Mouse (Mus musculus): Measurements from ENCODE around the gene Mylip.

The Mylip gene

GRCm38 (mm10) chr13:45452437-45452836 is 62.9 kb downstream of the Mylip start:
- ChIA-PET POLR2A (interaction anchor here in 3 of 4 experiments (0.6 to 1.4 kb wide), 8 partner anchors 29 to 1406 kb away, joined by 3 to 5 read pairs (median 3); partner anchors contain the start of gene Mylip (in 1 of the 3)), CTCF (interaction anchor here in 3 of 4 experiments (0.7 to 1.3 kb wide), 5 partner anchors 9 to 615 kb away, joined by 3 to 12 read pairs (median 4); partner anchors contain the start of genes Gmpr (in 1 of the 3) and Mylip (in 1 of the 3))

DNA sequence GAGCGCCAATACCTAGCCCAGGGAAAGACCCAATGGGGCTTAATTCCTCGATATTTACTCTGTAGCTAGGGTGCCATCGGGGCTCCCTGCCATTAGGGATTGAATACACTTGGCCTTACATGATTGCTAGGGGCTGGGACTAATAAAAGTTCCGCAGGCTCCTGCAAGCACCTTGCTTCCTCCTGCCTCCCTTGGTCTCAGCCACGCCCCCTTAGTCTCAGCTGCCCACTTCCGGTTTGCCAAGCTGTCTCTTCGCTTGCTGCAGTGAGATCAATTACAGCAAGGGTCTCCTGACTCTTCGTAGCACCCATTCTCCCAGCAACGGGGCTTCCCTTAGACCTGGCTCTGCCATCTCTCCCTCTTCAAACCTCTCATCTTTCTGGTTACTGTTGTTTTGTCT is 63.5 kb downstream of the Mylip start:
- CTCF ChIA-PET = interaction anchor here in 3 of 4 experiments (0.7 to 1.3 kb wide), 4 partner anchors 10 to 614 kb away, joined by 3 to 12 read pairs (median 4); partner anchors contain the start of gene Gmpr (in 1 of the 3)
- POLR2A ChIA-PET = interaction anchor here in 3 of 4 experiments (0.5 to 1.4 kb wide), 4 partner anchors 28 to 1406 kb away, joined by 3 to 5 read pairs (median 4); no protein-coding TSS in a partner anchor

- ChIA-PET CTCF (interaction anchor here in 1 of 4 experiments (0.5 kb wide), 1 partner anchor 23 kb away, joined by 6 read pairs; no protein-coding TSS in a partner anchor), POLR2A (no interaction called here)
These were observed 64.5 kb downstream of the Mylip start for GRCm38 (mm10) chr13:45454044-45454443.

DNA sequence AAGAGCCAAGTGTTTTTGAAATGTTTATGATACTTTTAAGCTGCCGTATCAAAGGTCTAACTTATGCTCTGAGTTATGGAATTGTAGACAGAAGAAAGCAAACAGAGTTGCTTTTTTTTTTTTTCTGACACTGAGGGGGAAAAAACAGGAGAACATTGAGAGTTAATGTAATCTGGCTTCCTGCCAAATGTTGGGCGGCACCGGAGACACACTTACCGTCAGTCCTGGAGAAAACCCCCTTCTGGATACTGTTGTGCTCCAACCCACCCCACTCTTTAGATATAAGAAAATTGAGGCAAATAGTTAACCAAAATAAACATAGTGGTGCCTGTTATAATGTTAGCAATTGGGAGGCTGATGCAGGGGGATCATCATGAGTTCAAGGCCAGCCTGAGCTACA is 65.1 kb downstream of the Mylip start:
- ChIA-PET POLR2A (interaction anchor here in 1 of 4 experiments (1.0 kb wide), 1 partner anchor 120 kb away, joined by 3 read pairs; no protein-coding TSS in a partner anchor), CTCF (interaction anchor here in 2 of 4 experiments (0.6 to 1.7 kb wide), 2 partner anchors 12 to 38 kb away, joined by 4 to 13 read pairs; no protein-coding TSS in a partner anchor)

GRCm38 (mm10) chr13:45455108-45455861 is 65.7 kb downstream of the Mylip start:
- ChIA-PET POLR2A (interaction anchor here in 1 of 4 experiments (1.0 kb wide), 1 partner anchor 120 kb away, joined by 3 read pairs; no protein-coding TSS in a partner anchor), CTCF (interaction anchor here in 2 of 4 experiments (0.6 to 1.7 kb wide), 2 partner anchors 13 to 37 kb away, joined by 4 to 13 read pairs; no protein-coding TSS in a partner anchor)

DNA sequence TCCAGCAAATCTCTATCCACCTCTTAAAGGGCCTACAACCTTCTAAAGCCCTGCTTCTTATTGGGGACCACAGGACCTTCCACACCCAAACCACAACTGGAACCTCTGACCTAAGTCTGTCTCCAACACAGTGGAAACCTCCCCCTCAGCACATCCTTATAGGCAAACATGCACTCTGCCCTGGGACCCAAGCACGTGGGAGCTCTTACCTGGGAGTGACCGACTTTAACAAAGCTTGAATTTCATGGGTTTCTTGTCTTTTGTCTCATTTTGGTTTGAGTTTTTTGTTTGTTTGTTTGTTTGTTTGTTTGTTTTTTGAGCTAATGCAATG is 66.3 kb downstream of the Mylip start:
- CTCF ChIA-PET = interaction anchor here in 2 of 4 experiments (0.7 to 1.7 kb wide), 3 partner anchors 13 to 223 kb away, joined by 3 to 4 read pairs (median 4); no protein-coding TSS in a partner anchor
- POLR2A ChIA-PET = interaction anchor here in 2 of 4 experiments (0.6 to 1.5 kb wide), 2 partner anchors 14 to 17 kb away, joined by 3 to 5 read pairs; no protein-coding TSS in a partner anchor

DNA sequence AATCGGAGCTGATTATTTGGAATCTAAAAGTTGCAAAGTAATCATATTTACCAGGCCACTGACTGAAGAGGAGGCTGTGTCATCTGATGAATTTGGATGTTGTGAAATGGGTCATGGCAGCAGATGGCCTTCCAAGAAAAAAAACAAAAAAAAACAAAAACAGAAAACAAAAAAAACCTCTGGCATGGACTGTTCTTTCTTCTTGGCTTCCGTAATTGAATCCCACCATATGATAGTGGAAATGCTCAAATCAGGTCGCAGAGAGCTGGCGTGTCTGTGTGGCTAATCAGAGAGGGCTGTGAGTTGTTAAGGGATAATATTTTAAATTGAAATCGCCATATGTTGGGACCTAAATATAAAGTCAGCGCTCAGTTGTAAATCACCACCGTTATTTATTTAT is 67.9 kb downstream of the Mylip start:
- ChIA-PET CTCF (interaction anchor here in 3 of 4 experiments (0.6 to 1.6 kb wide), 4 partner anchors 14 to 283 kb away, joined by 3 to 5 read pairs (median 3); no protein-coding TSS in a partner anchor), POLR2A (interaction anchor here in 3 of 4 experiments (0.6 to 1.5 kb wide), 3 partner anchors 15 to 302 kb away, joined by 3 to 4 read pairs (median 3); no protein-coding TSS in a partner anchor)

GRCm38 (mm10) chr13:45460177-45460576 is 70.6 kb downstream of the Mylip start:
- POLR2A ChIA-PET = no interaction called here
- CTCF ChIA-PET = no interaction called here

DNA sequence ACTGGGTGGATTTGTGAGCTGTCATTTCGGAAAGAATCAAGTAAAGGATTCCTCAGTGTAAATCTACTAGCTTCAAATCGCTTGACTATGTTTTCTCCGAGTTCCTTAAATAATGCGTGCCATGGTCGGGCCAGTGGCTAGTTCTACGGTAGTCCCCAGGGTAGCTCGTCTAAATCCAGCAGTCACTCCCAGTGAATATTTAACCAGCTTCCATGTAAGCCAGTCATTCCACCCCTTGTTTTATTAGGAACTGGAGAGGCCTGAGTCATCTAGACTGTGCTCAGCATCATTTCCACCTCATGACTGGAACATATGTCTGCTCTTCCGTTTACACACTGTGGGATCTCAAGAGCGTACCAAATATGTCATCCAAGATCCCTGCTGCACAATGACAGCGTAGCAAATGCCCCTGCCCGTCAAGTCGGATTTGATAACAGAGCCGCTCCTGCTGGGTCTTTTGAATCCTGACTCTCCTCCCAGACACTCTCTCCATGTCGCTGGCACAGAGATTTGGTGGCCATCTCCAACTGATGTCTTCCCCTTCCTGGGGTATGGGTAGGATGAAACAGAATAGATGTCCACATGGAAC is 71.9 kb downstream of the Mylip start:
- ChIA-PET CTCF (no interaction called here), POLR2A (no interaction called here)
